Mouse (Mus musculus): Measurements from ENCODE around the gene Fam98c.
"Not testable (repeated sequence)": the region's sequence is repeated elsewhere in the genome, so short reads cannot be mapped to it uniquely, and the experiment has no call there.

The Fam98c gene

GRCm38 (mm10) chr7:29155838-29156782, at the start of gene Fam98c:
Fam98c (minus strand) TSS chr7:29156234.
- peak; percentile 69 for DNase-seq (ENCODE audit: low spot score)

- DNase-seq (ENCODE audit: low spot score) = no peak
These were observed 46.5 kb upstream of the Fam98c start for GRCm38 (mm10) chr7:29202577-29202976.

GRCm38 (mm10) chr7:29194230-29194629, 38.2 kb upstream of the Fam98c start:
- DNase-seq (ENCODE audit: low spot score) = not testable (repeated sequence)

GRCm38 (mm10) chr7:29181323-29181722, 25.3 kb upstream of the Fam98c start:
- DNase-seq (ENCODE audit: low spot score) = not testable (repeated sequence)

- no peak for DNase-seq (ENCODE audit: low spot score)
These were observed 24.8 kb upstream of the Fam98c start for GRCm38 (mm10) chr7:29180854-29181236.

GRCm38 (mm10) chr7:29180077-29180853, 24.2 kb upstream of the Fam98c start, which contains the start of gene Psmd8:
Psmd8 (minus strand) TSS chr7:29180701.
- DNase-seq (ENCODE audit: low spot score) = peak; percentile 98

GRCm38 (mm10) chr7:29179323-29179722, 23.3 kb upstream of the Fam98c start:
- DNase-seq (ENCODE audit: low spot score) = no peak

GRCm38 (mm10) chr7:29178106-29178505, 22.1 kb upstream of the Fam98c start:
- DNase-seq (ENCODE audit: low spot score) = no peak

- DNase-seq (ENCODE audit: low spot score) = no peak
These were observed 16.5 kb upstream of the Fam98c start for GRCm38 (mm10) chr7:29172390-29173016.

GRCm38 (mm10) chr7:29171562-29172097, 15.6 kb upstream of the Fam98c start:
- DNase-seq (ENCODE audit: low spot score) = no peak

- DNase-seq (ENCODE audit: low spot score) = no peak
These were observed 14.9 kb upstream of the Fam98c start for GRCm38 (mm10) chr7:29170755-29171561.

- peak; percentile 53 for DNase-seq (ENCODE audit: low spot score)
These were observed 14.2 kb upstream of the Fam98c start, which contains the start of the genes Ggn and Spred3 for GRCm38 (mm10) chr7:29170066-29170754. Ggn (plus strand) TSS chr7:29170210. Spred3 (minus strand) TSS chr7:29170411.

GRCm38 (mm10) chr7:29169231-29170065, 13.4 kb upstream of the Fam98c start:
- DNase-seq (ENCODE audit: low spot score) = peak; percentile 72

- DNase-seq (ENCODE audit: low spot score) = no peak
These were observed 12.8 kb upstream of the Fam98c start for GRCm38 (mm10) chr7:29168791-29169230.

GRCm38 (mm10) chr7:29168121-29168695, 12.2 kb upstream of the Fam98c start:
- DNase-seq (ENCODE audit: low spot score) = no peak

GRCm38 (mm10) chr7:29167656-29168055, 11.6 kb upstream of the Fam98c start:
- DNase-seq (ENCODE audit: low spot score) = no peak

- DNase-seq (ENCODE audit: low spot score) = peak; percentile 37
These were observed 6.9 kb upstream of the Fam98c start for GRCm38 (mm10) chr7:29162750-29163525.

GRCm38 (mm10) chr7:29162294-29162693, 6.3 kb upstream of the Fam98c start:
- DNase-seq (ENCODE audit: low spot score) = no peak
